Mouse (Mus musculus) stomach, postnatal 0 days (tissue): Measurements from ENCODE around the gene 9530077C05Rik. TPM values are rescaled to one million over a fixed set of nuclear protein-coding genes. Genes with fewer than 3 reads are reported as not detected.
A peak's percentile ranks its signal among the peaks of the same experiment; 100 is the strongest.

Experiments used
- ATAC-seq: fragments of 200-750 bp; cut with Nextera tagmentation; 2 replicates; pipeline ENCODE4 v1.8.0; 2017; ENCODE audit not compliant: low FRiP score, low TSS enrichment
- DNase-seq: peaks from one replicate; pipeline ENCODE4 v3.0.0-alpha.2; 2016; ENCODE audit warnings: low spot score
- H3K27ac ChIP-seq: fragments of 300-500 bp; sonication (generic); replicated peaks from 2 replicates; pipeline ENCODE4 v1.5.1; 2014; ENCODE audit warnings: mild to moderate bottlenecking, control low read depth
- H3K27me3 ChIP-seq: fragments of 300-500 bp; sonication (generic); 2 replicates; pipeline ENCODE4 v1.6.1; 2014; ENCODE audit warnings: low read length; ENCODE audit not compliant: control insufficient read depth, insufficient read depth
- H3K36me3 ChIP-seq: fragments of 300-500 bp; sonication (generic); 2 replicates; pipeline ENCODE4 v1.6.1; 2014; ENCODE audit warnings: low read length, mixed read lengths; ENCODE audit not compliant: control insufficient read depth, insufficient read depth
- H3K4me1 ChIP-seq: fragments of 300-500 bp; sonication (generic); replicated peaks from 2 replicates; pipeline ENCODE4 v1.6.1; 2014; ENCODE audit warnings: antibody characterized with exemption; ENCODE audit not compliant: control insufficient read depth, insufficient read depth
- H3K4me2 ChIP-seq: fragments of 300-500 bp; sonication (generic); replicated peaks from 2 replicates; pipeline ENCODE4 v1.6.1; 2014; ENCODE audit warnings: low read depth, mild to moderate bottlenecking, control low read depth, moderate library complexity
- H3K4me3 ChIP-seq: fragments of 300-500 bp; sonication (generic); 2 replicates; pipeline ENCODE4 v1.5.1; 2014; ENCODE audit warnings: low read depth, low read length, control low read depth
- H3K9ac ChIP-seq: fragments of 300-500 bp; sonication (generic); 2 replicates; pipeline ENCODE4 v1.6.1; 2014; ENCODE audit warnings: mild to moderate bottlenecking, low read length, control low read depth, mixed read lengths
- H3K9me3 ChIP-seq: fragments of 300-500 bp; sonication (generic); 2 replicates; pipeline ENCODE4 v1.6.1; 2016; ENCODE audit warnings: low read length; ENCODE audit not compliant: control insufficient read depth
- CTCF ChIP-seq: IDR thresholded peaks from 2 replicates; pipeline ENCODE4 v1.5.1; 2016; ENCODE audit warnings: antibody characterized with exemption, low read depth, mild to moderate bottlenecking, moderate library complexity
- EP300 ChIP-seq: optimal IDR thresholded peaks from 2 replicates; pipeline ENCODE3; 2016; ENCODE audit warnings: antibody characterized with exemption
- WGBS: fragments of 180-500 bp; shearing (Covaris S2); extraction: QIAGEN DNeasy Blood & Tissue Kit; methylation state at CpG from one replicate; pipeline ENCODE4 v1.1.7; 2014; 5-methylcytosine and 5-hydroxymethylcytosine counted together
- polyA plus RNA-seq: library from polyadenylated mRNA; unstranded; fragments of >200 nt; fragmentation: Nextera tagmentation; extraction: Ambion mirVana; gene quantifications from 2 replicates; pipeline ENCODE4 v1.2.1, GENCODE M21; 2015

Gene 9530077C05Rik
- polyA plus RNA-seq, 1 experiment from 2014 or later: 2.8 TPM

GRCm38 (mm10) chr9:22468170-22468898 is 57.0 kb downstream of the 9530077C05Rik start:
- TF ChIP-seq EP300 (no peak), CTCF (no peak)

DNA sequence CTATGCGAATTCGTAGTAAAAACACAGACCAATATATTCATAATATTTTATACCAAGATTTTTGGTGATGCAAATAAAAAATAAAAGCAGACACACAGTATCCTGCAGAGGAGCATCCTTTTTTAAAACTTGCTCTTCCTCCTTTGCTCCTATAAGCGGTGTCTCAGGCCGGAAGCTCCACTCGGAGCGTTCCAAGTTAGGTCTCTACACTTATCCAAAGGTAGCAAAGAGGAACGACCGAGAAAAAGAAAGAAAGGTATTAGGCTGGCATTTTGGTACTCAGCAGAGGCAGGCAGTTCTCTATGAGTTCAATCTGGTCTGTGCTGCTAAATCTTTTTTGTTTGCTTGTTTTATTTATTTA is 57.6 kb downstream of the 9530077C05Rik start:
- 81% methylated on average over 8 of the region's 8 CpGs for WGBS
- Histone ChIP-seq H3K4me3 (no peak overlapping the region), H3K36me3 (no peaks in the 10 kb centered on the region; the same call in 1 of the 2 replicates), H3K27me3 (no peaks in the 10 kb centered on the region), H3K9ac (no peak overlapping the region), H3K27ac (no peak overlapping the region), H3K4me1 (no peaks in the 10 kb centered on the region), H3K4me2 (no peak overlapping the region), H3K9me3 (no peaks in the 10 kb centered on the region)
- no peak for TF ChIP-seq EP300
- no peak for TF ChIP-seq CTCF
- no peak for ATAC-seq
- no peak for DNase-seq

More at GRCm38 (mm10) chr9:22468170-22468898, 57.0 kb downstream of the 9530077C05Rik start:
- DNase-seq (peak; percentile 93), ATAC-seq (peak; percentile 89)
- no peaks in the 10 kb centered on the region for H3K9me3 ChIP-seq
- no peaks in the 10 kb centered on the region; the same call in 1 of the 2 replicates for H3K36me3 ChIP-seq
- H3K27me3 ChIP-seq: no peaks in the 10 kb centered on the region
- H3K27ac ChIP-seq: peak overlapping the region; percentile 90
- peak overlapping the region; percentile 70 for H3K4me2 ChIP-seq
- 2% methylated on average over 40 of the region's 43 CpGs for WGBS
- H3K4me1 ChIP-seq: no peaks in the 10 kb centered on the region
- peak overlapping the region; percentile 88 for H3K4me3 ChIP-seq
- H3K9ac ChIP-seq: peak overlapping the region; percentile 96

- peak within 1 kb of the TSS; percentile 88 for H3K4me3 ChIP-seq
- 0 out of 2 replicates have a peak within 1 kb of the TSS, but pooled peaks have one; percentile 25 for H3K27ac ChIP-seq
- TF ChIP-seq EP300 (no peak), CTCF (no peak)
- H3K36me3 ChIP-seq: no peaks in the 10 kb centered on the region; the same call in 1 of the 2 replicates
- peak within 1 kb of the TSS; percentile 96; the same call in 1 of the 2 replicates for H3K9ac ChIP-seq
- no peaks in the 10 kb centered on the region for H3K4me1 ChIP-seq
- DNase-seq (no peak), ATAC-seq (no peak)
- peak within 1 kb of the TSS; percentile 70 for H3K4me2 ChIP-seq
- no peaks in the 10 kb centered on the region for H3K9me3 ChIP-seq
- 85% methylated on average over 3 of the region's 3 CpGs for WGBS
- H3K27me3 ChIP-seq: no peaks in the 10 kb centered on the region
These were observed 58.3 kb downstream of the 9530077C05Rik start, which contains the start of gene Rp9 for GRCm38 (mm10) chr9:22469643-22470042. Gene Rp9, minus strand, starts transcription at chr9:22469743.

GRCm38 (mm10) chr9:22475424-22475868 is 64.1 kb downstream of the 9530077C05Rik start, which contains the start of gene Bbs9:
Gene Bbs9, plus strand, starts transcription at chr9:22475715.
- no peaks in the 10 kb centered on the region for H3K9me3 ChIP-seq
- no peak for TF ChIP-seq CTCF
- TF ChIP-seq EP300: no peak
- peak within 1 kb of the TSS; percentile 63 for H3K9ac ChIP-seq
- H3K4me3 ChIP-seq: peak within 1 kb of the TSS; percentile 63
- peak within 1 kb of the TSS; percentile 87 for H3K4me2 ChIP-seq
- H3K27me3 ChIP-seq: no peaks in the 10 kb centered on the region
- peak; percentile 99 for ATAC-seq
- 1% methylated on average over 25 of the region's 25 CpGs for WGBS
- peak; percentile 91 for DNase-seq
- no peaks in the 10 kb centered on the region for H3K36me3 ChIP-seq
- peak within 1 kb of the TSS; percentile 53; the same call in 1 of the 2 replicates for H3K27ac ChIP-seq
- no peaks in the 10 kb centered on the region for H3K4me1 ChIP-seq

DNA sequence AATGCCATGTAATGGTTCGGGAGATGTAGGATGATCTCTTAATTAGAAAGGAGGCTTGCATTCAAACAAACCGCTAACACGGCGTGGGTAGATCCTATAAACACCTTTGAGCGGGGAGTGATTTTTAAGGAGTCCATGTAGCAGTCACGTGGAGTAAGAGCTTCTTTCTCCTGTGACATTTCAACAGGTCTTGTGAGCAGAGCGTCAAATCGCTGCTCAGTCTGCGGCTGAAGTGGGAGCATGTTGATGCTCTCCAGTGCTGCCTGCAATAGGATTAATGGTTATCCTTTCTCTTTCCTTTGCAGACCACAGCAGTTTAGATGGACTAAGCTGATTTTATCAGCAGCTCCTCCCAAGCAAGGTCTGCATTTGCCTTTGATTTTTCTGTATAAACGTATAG is 65.0 kb downstream of the 9530077C05Rik start:
- H3K27ac ChIP-seq: no peak overlapping the region
- no peaks in the 10 kb centered on the region for H3K36me3 ChIP-seq

GRCm38 (mm10) chr9:22478946-22479345 is 67.6 kb downstream of the 9530077C05Rik start:
- H3K4me2 ChIP-seq: no peak overlapping the region
- no peak overlapping the region for H3K9ac ChIP-seq
- no peak overlapping the region for H3K4me3 ChIP-seq
- H3K4me1 ChIP-seq: no peaks in the 10 kb centered on the region
- ATAC-seq (no peak), DNase-seq (no peak)
- H3K27ac ChIP-seq: no peak overlapping the region
- no peaks in the 10 kb centered on the region for H3K9me3 ChIP-seq
- TF ChIP-seq EP300: no peak
- 91% methylated on average over 8 of the region's 8 CpGs for WGBS
- H3K27me3 ChIP-seq: no peaks in the 10 kb centered on the region
- no peaks in the 10 kb centered on the region for H3K36me3 ChIP-seq

More for the DNA sequence above, 65.0 kb downstream of the 9530077C05Rik start:
- H3K4me3 ChIP-seq: peak overlapping the region; percentile 63
- H3K9me3 ChIP-seq: no peaks in the 10 kb centered on the region
- no peak for TF ChIP-seq CTCF
- TF ChIP-seq EP300: no peak
- no peak for DNase-seq
- ATAC-seq: no peak
- peak overlapping the region; percentile 87 for H3K4me2 ChIP-seq
- WGBS: 2% methylated on average over 10 of the region's 10 CpGs
- H3K27me3 ChIP-seq: no peaks in the 10 kb centered on the region
- no peaks in the 10 kb centered on the region for H3K4me1 ChIP-seq
- H3K9ac ChIP-seq: peak overlapping the region; percentile 63
